Mouse (Mus musculus): ENCODE results near the gene C1qtnf9. TPM values are rescaled to one million over a fixed set of nuclear protein-coding genes. Genes with fewer than 3 reads are reported as not detected.

C1qtnf9 gene
- total and polyA plus RNA-seq, 3 experiments: not detected

DNA sequence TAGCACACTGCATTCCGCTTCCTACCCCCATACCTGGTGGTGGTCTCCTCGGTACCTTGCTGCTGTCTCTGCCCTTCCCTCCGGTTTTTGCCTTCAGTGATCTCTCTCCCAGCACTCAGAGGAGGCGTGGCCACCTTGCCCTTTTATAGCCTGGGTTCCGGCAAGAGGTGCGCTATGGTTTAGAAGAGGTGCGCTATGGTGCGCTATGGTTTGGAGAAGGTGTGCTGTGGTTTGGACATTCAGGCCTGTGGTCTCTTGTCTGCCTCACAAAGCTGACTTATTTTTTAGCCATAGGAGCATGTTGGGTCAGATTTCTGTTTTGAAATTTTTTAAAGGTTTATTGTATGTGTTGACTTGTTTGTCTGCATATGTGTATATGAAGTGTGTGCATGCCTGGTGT lies 41.9 kb downstream of the C1qtnf9 start:
- no peak overlapping the region for H3K4me3 ChIP-seq (ENCODE audit: control insufficient read depth in 1 of 2, insufficient read depth in 1 of 2, low read depth in 2 of 2, low read length in 2 of 2)
- H3K9me3 ChIP-seq (replicated peaks; ENCODE audit: insufficient read depth, low read length): no peaks in the 10 kb centered on the region
- H3K27me3 ChIP-seq (ENCODE audit: control insufficient read depth in 1 of 2, insufficient read depth in 2 of 2, low read length in 2 of 2): no peaks in the 10 kb centered on the region
- no peak for DNase-seq (ENCODE audit: low read depth, low spot score)
- H3K79me2 ChIP-seq (ENCODE audit: control insufficient read depth, insufficient read depth, low read length, poor library complexity): no peaks in the 10 kb centered on the region
- H3K9ac ChIP-seq (ENCODE audit: control insufficient read depth, low read depth, low read length, poor library complexity, severe bottlenecking): no peak overlapping the region
- H3K27ac ChIP-seq (ENCODE audit: control insufficient read depth, low read depth, low read length): no peak overlapping the region
- no peaks in the 10 kb centered on the region; a peak in 1 of 4 replicates for H3K36me3 ChIP-seq (ENCODE audit: control insufficient read depth in 1 of 2, insufficient read depth in 2 of 2, low read length in 2 of 2)
- H3K4me1 ChIP-seq (ENCODE audit: control insufficient read depth in 1 of 2, insufficient read depth in 2 of 2, low read length in 2 of 2): no peaks in the 10 kb centered on the region
- TF ChIP-seq TBP (IDR thresholded peaks at IDR 0.05; ENCODE audit: low read depth, low read length) (no peak), MEF2A (IDR thresholded peaks at IDR 0.05; ENCODE audit: extremely low read depth, insufficient replicate concordance, low read depth, low read length, poor library complexity, severe bottlenecking) (no peak), KAT2A (conservative IDR thresholded peaks at IDR 0.05; ENCODE audit: low read depth, low read length) (no peak)

DNA sequence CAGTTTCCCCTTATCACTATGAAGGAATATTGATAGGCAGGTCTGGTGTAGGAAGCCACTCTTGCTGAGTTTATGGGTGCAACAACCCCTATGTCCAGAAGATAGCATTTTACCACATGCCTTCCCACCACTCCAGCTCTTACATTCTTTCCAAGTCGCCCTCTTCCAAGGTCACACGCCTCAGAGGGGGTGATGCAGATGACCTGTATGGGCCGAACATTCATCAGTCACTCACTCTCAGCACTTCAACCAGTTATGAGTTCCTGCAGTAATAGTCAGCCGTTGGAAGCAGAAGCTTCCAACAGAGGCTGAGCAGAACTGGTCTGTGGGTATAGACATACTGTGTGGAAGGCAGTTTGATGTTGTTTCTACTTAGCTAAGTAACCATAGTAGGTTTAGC lies 43.6 kb downstream of the C1qtnf9 start:
- H3K36me3 ChIP-seq (ENCODE audit: control insufficient read depth in 1 of 2, insufficient read depth in 2 of 2, low read length in 2 of 2): peaks cover 0 to 1% of the 10 kb centered on the region in 2 experiments; a peak in 1 of 4 replicates
- H3K27me3 ChIP-seq (ENCODE audit: control insufficient read depth in 1 of 2, insufficient read depth in 2 of 2, low read length in 2 of 2): no peaks in the 10 kb centered on the region
- H3K4me1 ChIP-seq (ENCODE audit: control insufficient read depth in 1 of 2, insufficient read depth in 2 of 2, low read length in 2 of 2): no peaks in the 10 kb centered on the region
- no peaks in the 10 kb centered on the region for H3K9me3 ChIP-seq (replicated peaks; ENCODE audit: insufficient read depth, low read length)
- no peak overlapping the region for H3K9ac ChIP-seq (ENCODE audit: control insufficient read depth, low read depth, low read length, poor library complexity, severe bottlenecking)
- TF ChIP-seq CHD2 (IDR thresholded peaks at IDR 0.05; ENCODE audit: low read length) (no peak), POLR2AphosphoS5 (IDR thresholded peaks at IDR 0.05; ENCODE audit: borderline replicate concordance, low read depth, low read length) (no peak), UBTF (IDR thresholded peaks at IDR 0.05; ENCODE audit: borderline replicate concordance, insufficient read depth, low read depth, low read length) (no peak), KAT2A (conservative IDR thresholded peaks at IDR 0.05; ENCODE audit: low read depth, low read length) (no peak), MAFK (IDR thresholded peaks at IDR 0.05; ENCODE audit: borderline replicate concordance, low read depth, low read length) (no peak)
- no peak overlapping the region for H3K27ac ChIP-seq (ENCODE audit: control insufficient read depth, low read depth, low read length)
- no peaks in the 10 kb centered on the region for H3K79me2 ChIP-seq (ENCODE audit: control insufficient read depth, insufficient read depth, low read length, poor library complexity)
- no peak for DNase-seq (ENCODE audit: low read depth, low spot score)
- no peak overlapping the region for H3K4me3 ChIP-seq (ENCODE audit: control insufficient read depth in 1 of 2, insufficient read depth in 1 of 2, low read depth in 2 of 2, low read length in 2 of 2)

DNA sequence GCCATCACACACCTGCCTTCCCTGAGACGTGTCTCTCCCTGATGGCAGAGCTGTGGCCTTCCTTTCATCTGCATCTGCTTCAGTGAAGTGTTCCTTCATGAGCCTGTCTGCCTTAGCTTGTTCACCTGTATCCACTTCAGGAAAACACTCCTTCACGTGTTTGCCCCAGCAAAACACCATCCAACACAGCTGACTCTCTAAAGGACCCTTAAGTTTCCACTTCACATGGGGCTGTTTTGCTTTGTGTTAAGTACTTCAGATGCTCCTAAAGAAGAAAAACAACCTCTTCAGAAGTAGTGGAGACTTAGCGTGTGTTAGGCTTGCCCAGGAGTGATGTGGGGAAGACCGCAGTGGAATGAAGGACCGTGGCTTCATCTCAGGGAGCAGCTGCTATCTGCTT lies 47.2 kb downstream of the C1qtnf9 start:
- Histone ChIP-seq H3K4me3 (ENCODE audit: control insufficient read depth in 1 of 2, insufficient read depth in 1 of 2, low read depth in 2 of 2, low read length in 2 of 2) (no peak overlapping the region), H3K4me1 (ENCODE audit: control insufficient read depth in 1 of 2, insufficient read depth in 2 of 2, low read length in 2 of 2) (no peaks in the 10 kb centered on the region), H3K9me3 (replicated peaks; ENCODE audit: insufficient read depth, low read length) (no peaks in the 10 kb centered on the region), H3K36me3 (ENCODE audit: control insufficient read depth in 1 of 2, insufficient read depth in 2 of 2, low read length in 2 of 2) (peaks cover 0 to 1% of the 10 kb centered on the region in 2 experiments; a peak in 1 of 4 replicates), H3K27ac (ENCODE audit: control insufficient read depth, low read depth, low read length) (no peak overlapping the region), H3K79me2 (ENCODE audit: control insufficient read depth, insufficient read depth, low read length, poor library complexity) (no peaks in the 10 kb centered on the region), H3K9ac (ENCODE audit: control insufficient read depth, low read depth, low read length, poor library complexity, severe bottlenecking) (no peak overlapping the region), H3K27me3 (ENCODE audit: control insufficient read depth in 1 of 2, insufficient read depth in 2 of 2, low read length in 2 of 2) (no peaks in the 10 kb centered on the region)
- no peak for DNase-seq (ENCODE audit: low read depth, low spot score)
- TF ChIP-seq UBTF (IDR thresholded peaks at IDR 0.05; ENCODE audit: borderline replicate concordance, insufficient read depth, low read depth, low read length): no peak
- no peak for TF ChIP-seq POLR2AphosphoS2 (IDR thresholded peaks at IDR 0.05; ENCODE audit: low read length)
- no peak for TF ChIP-seq CHD2 (IDR thresholded peaks at IDR 0.05; ENCODE audit: low read length)
- no peak for TF ChIP-seq POLR2A (IDR thresholded peaks at IDR 0.05; ENCODE audit: control insufficient read depth in 1 of 2, insufficient read depth in 1 of 2, low read depth in 1 of 2, low read length in 2 of 2, poor library complexity in 1 of 2)
- no peak for TF ChIP-seq MYC (IDR thresholded peaks at IDR 0.05; ENCODE audit: low read depth, low read length)
- no peak for TF ChIP-seq BHLHE40 (IDR thresholded peaks at IDR 0.05; ENCODE audit: borderline replicate concordance, low read depth, low read length)
- TF ChIP-seq RAD21 (IDR thresholded peaks at IDR 0.05; ENCODE audit: low read depth, low read length): no peak
- TF ChIP-seq TCF12 (IDR thresholded peaks at IDR 0.05; ENCODE audit: low read depth, low read length): no peak
- TF ChIP-seq MXI1 (IDR thresholded peaks at IDR 0.05; ENCODE audit: low read depth, low read length): no peak
- TF ChIP-seq MYB (IDR thresholded peaks at IDR 0.05; ENCODE audit: low read depth, low read length): no peak
- TF ChIP-seq SIN3A (IDR thresholded peaks at IDR 0.05; ENCODE audit: low read length): no peak
- no peak for TF ChIP-seq MAX (IDR thresholded peaks at IDR 0.05; ENCODE audit: low read length)

All from MEL (cell line).